Mouse (Mus musculus) embryonic fibroblast, embryonic 13.5 days (primary cell): ENCODE measurements around the gene Cmpk1.

ENCODE experiments used
- CTCF ChIP-seq: IDR thresholded peaks from 2 replicates; pipeline ENCODE4 v1.5.1; 2011; ENCODE audit warnings: mild to moderate bottlenecking, control low read depth, low read length, moderate library complexity, borderline replicate concordance; ENCODE audit not compliant: insufficient read depth
- POLR2A ChIP-seq: IDR thresholded peaks from 2 replicates; pipeline ENCODE4 v1.6.1; 2011; ENCODE audit warnings: low read depth, mild to moderate bottlenecking, control low read depth, low read length, moderate library complexity

DNA sequence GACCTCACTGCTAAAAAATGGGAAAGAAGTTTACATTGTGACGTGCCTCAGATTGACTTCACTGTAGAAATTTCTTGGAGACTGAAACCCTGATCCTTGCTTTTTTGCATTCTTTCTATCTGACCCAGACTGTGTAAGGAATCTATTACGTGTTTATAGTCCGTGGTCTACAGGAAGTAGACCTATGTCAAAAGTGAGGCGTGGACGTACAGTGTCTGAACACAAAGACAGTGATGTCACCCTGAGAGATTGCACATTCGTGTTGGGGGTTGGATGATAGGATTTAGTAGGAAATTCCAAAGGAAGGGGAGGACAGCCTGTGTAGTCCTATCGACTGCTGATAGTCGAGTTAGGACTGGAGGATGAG lies 13.4 kb upstream of the Cmpk1 start:
- no peak for TF ChIP-seq CTCF
- TF ChIP-seq POLR2A: no peak
